Mouse (Mus musculus) cerebral cortex, adult 2 months (tissue): ENCODE measurements around the gene Lcmt1.

Source experiments
- WGBS: fragments of 180-500 bp; shearing (Covaris S2); methylation state at CpG from one replicate; pipeline ENCODE4 v1.1.7; 2018; 5-methylcytosine and 5-hydroxymethylcytosine counted together

Lcmt1 gene

DNA sequence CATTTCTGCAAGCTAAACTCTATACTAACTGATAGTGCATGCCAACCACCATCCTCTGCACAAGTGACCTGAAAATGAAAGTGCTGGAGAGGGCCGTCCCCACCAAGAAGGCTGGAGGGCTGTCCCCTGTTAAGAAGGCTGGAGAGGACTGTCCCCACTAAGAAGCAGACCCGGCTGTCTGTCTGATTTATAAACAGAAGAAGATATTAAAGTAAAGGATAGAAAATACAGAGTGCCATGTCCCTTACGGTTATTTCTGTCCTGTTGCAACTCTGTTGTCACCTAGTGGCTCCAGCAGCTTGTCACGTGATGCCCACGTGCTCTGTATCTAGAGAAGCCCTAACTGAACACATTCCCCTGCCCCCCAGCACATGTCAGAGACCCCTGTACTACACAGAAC is 9.4 kb upstream of the Lcmt1 start:
- WGBS: 89% methylated on average over 5 of the region's 5 CpGs

DNA sequence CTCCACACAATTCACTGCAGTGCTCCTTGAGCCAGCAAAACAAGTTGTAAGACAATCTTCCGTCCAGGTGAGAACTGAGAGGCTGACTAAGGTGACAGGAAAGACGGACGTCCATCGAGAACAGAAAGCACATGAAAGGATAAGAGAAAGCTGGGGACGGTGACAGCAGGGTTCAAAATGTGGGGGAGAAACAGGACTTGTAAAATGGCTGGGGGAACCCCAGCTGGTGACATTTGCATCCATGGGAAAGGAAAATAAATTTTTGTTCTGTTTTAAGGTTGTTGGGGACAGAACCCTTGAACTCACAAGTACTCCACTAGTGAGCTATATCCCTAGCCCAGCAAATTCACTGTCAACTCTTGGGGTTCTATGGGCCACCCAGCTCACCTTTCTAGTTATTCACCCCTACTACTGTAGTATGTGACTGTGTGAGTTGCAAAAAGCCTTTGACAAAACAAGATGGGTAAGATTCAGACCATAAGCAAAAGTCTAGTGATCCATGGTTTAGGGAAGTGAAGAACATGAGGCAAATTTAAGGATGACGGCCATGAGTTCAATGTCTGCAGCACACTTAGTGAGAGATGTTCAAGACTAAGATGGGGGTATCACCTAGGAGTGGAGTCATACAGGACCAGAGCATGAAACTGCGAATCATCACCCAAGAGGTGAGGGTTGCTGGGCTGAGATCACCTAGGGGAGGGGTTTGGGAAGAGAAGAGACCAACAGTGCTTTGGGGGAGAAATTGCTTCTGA is 8.2 kb upstream of the Lcmt1 start:
- WGBS: 94% methylated on average over 7 of the region's 7 CpGs

DNA sequence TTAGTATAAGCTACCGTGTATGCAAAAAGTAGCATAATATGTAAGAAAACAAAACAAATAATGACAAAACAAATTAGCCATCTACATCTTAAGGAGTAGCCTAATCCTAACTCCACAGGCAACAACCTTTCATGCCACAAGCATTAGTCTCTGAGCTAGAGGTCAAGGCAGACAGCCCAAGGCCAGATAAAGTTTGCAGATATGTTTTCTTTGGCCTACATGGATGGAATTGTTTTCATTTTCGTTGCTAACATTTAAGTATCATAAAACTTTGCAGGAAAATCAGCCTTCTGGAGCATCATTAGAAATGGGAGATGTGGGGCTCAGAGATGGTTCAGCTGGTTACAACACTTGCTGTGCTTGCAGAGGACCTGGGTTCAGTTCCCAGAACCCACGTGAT is 6.8 kb upstream of the Lcmt1 start:
- WGBS: 74% methylated on average over 3 of the region's 3 CpGs

DNA sequence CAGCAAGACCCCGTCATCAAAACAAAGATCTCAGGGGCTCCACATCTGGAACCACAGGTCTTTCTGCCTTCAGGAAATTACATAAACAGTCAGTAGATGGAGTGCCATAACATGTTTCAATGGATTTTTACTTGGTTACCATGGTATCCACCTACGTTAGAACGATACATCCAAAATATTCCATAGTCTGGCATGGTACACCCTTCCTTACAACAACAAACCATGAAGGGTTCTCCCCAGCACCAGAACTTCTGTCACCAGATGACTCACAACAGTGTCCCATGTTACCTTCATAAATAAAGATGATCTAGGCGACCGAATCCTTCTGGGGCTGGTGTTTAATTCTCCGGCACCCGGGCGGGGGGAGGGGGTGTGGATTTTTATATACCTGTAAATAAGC is 5.6 kb upstream of the Lcmt1 start:
- 52% methylated on average over 8 of the region's 8 CpGs for WGBS

DNA sequence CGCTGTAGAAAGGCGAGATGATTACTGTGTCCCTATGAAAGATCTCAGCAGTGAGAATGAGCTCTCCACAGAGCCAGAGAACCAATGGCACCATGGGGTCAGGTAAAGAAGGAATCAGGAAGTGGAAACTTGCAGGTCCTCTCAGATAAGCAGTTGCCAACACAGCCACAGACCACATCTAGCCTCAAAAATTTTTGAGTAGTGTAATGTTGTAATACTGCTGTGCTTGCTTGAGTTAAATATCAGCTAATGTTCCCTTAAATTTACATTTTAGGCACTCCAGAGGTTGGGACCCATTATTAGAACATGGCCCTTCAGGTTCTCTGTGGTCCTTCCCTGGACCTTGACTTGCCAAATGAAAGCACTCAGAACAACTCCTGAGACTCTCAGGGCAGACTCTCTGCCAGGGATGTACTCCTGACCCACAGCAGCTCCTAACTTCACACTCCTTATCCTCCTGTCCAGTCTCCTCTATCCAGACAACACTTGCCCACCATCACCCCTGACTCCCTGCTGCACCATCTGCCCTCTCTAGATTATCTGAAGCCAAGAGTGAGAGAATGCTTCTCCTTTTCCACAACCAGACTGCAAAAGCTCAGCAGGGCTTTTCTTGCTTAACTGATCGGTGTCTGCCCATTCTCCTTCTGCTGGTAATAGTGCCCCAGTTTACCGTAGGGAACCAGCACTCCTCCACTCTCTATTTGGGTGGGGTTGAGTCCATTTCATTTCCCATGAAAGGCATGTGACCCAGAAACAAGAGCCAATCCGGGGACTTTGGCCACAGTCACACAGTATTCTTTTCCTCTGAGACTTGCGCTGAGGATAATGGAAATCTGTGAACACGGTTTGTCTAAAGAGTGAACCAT is 3.5 kb upstream of the Lcmt1 start:
- 47% methylated on average over 7 of the region's 7 CpGs for WGBS

DNA sequence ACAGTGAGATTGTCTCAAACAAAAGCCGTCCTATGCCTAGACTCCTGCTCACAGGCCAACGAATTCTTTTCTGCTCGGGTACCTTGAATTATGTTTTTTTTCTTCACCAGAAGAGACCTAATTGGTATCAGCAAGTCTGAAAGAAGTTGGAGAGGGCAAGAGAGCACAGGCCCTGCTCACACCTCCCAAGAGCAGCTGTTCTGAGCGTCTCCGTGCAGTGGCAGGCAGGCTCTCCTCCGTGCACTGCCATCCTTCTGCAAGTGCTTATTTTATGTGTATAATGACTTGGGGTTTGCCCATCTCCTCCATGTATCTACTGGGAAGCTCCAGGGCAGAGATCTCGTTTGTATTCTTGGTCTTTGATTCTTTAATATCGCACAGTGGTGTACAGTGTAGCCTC is 2.8 kb upstream of the Lcmt1 start:
- 49% methylated on average over 8 of the region's 8 CpGs for WGBS

DNA sequence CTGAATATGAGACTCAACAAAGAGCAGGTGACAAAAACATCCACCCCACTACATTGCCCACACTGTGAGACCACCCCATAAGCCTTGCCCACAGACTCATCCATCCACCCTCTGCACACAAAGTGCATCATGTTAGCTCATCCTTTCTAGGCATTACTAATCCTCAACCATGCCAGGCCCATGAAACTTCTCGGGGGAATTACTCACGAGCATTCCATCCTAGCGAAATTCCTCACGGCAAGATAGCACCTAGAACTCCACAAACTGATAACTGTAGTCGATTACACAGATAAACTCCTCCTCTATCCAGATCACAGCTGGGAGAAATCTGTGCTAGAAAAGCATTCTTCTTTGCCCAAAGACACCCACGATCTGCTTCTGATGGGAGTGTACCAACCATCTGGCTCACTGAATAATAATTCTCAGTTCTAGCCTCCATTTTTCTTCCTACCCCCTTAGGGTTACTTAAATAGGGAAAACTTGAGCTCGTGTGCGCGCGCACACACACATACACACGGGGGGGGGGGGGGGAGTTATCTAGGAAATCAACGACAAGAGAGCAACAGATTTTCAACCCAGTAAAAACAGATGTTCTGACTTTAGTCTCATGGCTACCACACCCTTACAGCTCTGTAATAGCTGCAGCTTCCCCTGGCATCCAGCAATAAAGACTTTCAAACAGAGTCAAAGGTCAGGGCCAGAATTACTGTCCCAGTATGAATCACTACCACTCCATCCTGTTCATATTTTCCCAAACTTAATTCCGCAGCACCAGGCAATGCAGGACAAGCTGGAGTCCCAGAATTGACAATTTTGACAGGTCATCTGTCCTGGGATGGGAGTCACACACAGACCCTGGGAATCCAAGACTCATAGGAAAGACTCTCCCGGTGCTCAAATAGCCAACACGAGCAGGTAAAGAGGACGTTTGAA is 2.1 kb upstream of the Lcmt1 start:
- WGBS: 45% methylated on average over 16 of the region's 16 CpGs

DNA sequence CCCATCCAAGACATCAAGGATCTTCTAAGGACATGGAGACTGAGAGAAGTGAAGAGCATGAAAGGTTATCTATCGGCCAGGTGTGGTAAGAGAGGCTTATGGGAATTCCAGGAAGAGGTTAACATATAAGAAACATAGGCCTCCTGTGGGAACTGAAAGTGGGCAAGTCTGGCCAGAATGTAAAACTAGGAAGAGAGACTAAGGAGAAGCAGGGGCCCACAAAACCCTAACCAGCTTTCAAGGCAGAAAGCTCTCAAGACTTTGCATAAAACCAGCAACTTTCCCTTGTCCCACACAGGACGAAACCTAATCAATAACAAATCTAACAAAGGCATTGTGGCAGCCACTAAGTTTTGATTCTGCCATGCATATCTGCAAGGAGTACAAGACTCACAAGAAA is 1.4 kb upstream of the Lcmt1 start:
- WGBS: 63% methylated on average over 2 of the region's 2 CpGs

DNA sequence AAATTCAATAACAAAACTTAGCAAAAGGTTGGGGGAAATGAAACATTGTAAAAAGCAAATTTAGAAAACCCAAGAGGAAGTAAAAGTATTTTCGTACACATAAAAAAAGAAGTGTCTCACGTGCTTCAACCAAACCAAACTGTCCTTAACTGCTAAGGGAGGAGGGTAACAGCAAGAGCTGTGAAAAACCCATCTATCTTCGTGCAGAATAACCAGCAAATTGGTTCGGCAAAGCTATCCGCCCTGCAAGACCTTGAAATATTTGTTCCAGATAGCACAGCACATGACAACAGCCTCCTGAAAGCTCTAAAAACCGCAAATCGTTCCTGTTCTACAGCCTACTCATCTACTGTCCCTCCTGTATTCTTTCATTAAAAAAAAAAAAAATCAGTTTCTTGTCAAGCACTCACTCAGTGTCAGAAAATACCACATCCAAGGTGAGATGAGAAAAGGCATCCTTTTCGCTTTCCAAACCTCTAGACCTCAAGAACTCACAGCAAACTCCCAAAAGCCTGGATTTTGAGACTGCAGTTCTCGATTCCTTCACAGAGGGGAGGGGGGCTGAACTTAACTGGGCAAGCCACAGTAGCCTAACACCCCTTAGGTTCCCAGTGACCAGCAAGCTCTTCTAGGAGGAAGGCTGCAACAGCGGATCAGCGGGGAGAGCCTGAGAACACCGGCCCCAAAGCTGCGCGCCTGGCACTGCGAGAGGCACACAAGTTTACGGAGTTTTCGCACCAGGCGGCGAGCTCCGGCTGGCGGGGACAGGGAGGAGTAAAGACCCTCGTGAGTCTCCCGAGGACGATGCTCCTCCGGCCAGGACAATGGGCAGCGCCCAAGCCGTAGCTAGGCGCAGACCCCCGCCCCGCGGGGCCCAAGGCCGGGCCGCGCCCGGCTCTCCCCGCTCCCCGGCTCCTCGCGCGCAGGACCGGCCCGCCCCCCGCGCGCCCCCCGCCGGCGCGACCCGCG is 522 bp upstream of the Lcmt1 start:
- WGBS: 1% methylated on average over 50 of the region's 51 CpGs

DNA sequence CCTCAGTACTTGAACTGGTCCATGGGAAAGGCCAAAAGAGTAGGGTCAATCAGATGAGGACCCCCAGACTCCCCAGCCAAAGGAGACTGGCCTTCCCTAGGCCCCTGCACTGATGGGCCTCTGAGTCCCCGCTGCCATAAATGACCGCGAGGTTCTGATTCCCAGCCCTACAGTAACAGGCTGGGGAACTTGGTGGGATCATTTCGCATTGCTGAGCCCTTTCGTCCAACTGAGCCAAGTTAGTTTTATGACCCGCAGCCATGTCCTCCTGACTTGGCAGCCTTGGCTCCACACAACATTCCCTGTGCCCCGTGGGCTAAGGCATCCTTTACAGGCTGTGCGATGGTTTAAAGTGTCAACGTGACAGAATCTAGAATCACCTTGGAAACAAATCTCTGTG is 1.1 kb downstream of the Lcmt1 start:
- 58% methylated on average over 9 of the region's 9 CpGs for WGBS

DNA sequence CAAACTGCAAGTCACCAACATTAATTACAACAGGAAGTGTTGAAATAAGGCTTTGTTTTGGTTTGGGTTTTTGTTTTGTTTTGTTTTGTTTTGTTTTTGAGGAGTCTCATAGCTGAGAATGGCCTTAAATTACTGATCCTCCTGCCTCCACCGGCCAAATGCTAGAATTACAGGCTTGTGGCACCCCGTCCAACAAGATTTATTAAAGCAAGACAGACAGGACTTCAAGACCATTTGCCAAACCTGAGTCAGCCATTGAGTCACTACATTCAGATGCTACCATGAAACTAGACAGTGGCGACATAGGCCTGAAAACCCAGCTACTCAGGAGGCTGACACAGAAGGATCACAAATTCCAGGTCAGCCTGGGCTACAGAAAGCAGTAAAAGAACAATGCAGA is 1.9 kb downstream of the Lcmt1 start:
- 42% methylated on average over 3 of the region's 3 CpGs for WGBS

DNA sequence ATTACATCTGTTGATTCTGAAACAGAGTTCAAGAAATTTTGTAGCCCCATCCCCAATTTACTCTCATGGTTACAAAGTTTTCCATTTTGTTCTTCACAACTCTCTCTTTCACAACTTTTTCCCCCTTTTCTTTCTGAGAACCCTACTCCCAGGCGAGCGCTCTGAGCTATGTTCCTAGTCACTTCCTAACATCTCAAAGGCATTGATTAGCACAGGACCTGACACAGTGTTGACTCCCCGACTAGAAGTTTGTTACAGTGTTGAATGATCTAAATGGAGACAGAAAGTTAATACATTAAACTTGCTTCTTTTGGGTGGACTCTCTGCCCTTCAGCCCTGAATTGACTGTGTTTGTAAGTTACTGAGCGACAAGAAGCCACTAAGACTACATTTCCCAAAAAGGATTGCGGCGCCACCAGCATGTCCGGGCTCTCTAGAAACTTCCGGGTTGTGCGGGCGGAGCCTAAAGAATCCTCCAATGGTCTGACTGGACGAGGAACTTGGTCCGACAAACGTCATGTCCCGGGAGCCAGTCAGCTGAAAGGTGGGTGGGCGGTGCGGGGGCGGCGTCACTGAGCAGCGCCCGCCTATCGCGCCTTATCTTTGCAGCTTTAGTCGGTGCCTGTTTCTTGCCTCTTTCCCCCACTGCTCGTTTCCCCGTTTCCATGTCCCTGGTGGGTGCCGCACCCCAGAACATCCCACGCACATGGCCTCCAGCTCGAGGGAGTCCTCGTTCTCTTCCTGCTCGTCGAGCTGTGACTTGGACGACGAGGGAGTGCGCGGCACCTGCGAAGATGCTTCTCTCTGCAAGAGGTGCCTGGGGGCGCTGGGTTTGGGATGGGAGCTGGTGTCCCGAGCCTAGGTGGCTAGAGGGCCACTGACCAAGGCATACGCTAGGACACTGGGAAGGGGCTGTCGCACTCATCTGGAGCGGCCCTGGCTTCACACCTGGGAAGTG is 8.1 kb downstream of the Lcmt1 start:
- WGBS: 4% methylated on average over 41 of the region's 41 CpGs

DNA sequence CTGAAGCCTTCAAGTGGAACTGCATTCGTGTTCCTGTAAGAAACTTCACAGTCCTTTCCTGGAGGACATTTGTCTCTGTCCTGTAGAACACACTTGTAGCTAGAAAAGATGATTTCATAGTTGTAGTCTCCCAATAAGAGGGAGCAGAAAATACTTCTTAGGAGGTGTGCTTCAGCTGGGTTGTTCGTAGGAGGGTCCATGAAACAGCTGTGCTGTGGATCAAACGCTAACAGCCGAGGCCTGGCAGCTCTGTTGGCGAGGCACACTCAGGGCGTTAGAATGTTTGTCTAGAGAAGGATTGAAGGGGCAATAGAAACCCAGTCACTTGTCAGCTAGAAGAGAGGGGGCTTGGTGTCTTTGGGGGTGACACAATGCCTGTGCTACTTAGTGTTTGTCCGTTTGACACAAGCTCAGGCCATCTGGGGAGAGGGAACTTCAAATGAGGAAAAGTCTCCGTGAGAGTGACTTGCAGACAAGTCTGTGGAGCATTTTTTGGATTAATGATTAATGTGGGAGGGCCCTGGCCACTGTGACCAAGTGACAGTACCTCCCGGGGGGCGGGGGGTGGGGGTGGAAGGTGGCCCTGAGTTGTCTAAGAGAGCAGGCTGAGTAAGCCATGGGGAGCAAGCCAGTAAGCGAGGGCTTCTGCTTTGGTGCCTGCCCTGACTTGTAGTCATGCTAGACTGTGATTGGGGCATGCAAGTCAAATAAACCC is 16.3 kb downstream of the Lcmt1 start:
- whole genome bisulfite sequencing: 78% methylated on average over 11 of the region's 11 CpGs

DNA sequence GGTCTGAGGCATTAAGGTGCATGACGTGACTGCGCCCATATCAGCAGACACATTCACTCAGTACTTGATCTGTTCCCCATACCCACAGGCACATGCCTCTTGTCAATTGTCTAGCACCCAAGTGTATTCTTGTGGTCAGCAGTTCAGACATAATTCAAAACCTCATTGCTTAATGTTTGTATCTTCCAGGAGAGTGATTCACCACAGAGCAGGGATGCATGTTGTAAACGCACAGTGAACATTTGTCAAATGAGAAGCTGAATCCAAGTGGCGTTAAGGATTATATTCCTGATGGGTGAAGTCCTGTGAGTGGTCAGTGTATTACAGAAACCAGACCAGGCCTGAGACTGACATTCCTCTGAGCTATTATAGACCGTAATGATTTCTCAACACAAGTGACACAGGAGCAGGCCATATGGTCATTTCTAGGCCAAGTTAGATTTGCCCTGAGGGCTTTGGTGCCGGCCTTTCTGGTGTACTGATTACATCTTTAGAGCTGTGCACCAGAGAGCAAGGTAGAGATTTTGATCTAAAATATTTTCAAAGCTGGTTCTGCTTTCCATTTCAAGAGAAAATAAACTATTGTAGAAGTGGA is 20.2 kb downstream of the Lcmt1 start:
- WGBS: 86% methylated on average over 6 of the region's 6 CpGs

DNA sequence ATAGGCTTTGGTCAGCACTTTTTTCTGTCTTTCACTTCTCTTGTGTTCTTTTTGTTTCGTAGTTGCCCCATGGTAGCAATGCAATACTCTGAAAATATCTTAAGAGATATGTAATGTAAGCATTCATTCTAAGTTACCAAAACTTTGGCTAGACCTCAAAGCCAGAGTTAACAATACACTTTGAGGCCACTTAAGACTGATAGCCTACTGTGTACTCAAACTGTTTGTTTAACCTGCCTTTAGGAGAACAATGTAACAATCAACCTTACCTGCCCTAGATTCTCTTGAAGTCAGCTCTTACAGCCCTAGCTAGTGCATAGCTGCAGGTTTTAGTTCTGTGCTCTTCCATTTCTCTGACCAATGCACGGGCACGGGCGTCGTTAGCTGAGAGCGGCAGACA is 24.7 kb downstream of the Lcmt1 start:
- 84% methylated on average over 6 of the region's 6 CpGs for WGBS

DNA sequence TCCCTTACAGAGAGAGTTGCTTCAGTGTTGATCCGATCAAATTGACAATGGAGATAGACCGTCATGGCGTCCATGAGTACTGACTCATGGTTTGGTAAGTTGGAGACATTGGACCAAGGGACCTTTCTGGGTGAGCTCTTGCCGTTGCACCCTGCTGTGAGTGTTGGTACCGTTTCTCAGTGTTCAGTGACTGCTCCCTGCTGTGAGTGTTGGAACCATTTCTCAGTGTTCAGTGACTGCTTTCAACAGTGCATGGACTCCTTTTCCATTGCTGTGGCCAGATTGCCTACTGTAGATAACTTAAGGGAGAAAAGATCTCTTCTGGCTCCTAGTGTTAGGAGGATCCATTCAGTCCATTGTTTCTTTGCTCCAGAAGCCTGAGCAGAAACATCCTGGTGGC is 27.3 kb downstream of the Lcmt1 start:
- WGBS: 78% methylated on average over 5 of the region's 5 CpGs

DNA sequence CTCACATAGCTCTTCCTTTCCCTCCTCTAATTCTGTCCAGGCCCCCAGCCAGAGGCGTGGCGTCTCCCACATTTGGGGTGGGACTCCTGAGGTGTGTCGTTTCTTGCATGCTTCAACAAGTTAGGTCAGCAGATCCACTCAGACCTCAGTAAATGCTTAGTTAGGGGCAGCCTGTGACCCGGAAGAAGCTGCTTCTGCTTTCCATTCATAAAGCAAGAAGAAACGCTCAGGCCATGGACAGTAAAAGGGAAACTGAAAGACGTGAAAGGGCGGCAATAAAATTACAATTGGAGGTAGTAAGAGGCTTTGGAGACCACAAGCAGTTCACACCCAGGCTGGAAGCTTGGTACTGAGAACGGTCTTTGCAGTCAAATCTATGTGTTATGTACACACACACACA is 27.8 kb downstream of the Lcmt1 start:
- WGBS: 83% methylated on average over 8 of the region's 8 CpGs

DNA sequence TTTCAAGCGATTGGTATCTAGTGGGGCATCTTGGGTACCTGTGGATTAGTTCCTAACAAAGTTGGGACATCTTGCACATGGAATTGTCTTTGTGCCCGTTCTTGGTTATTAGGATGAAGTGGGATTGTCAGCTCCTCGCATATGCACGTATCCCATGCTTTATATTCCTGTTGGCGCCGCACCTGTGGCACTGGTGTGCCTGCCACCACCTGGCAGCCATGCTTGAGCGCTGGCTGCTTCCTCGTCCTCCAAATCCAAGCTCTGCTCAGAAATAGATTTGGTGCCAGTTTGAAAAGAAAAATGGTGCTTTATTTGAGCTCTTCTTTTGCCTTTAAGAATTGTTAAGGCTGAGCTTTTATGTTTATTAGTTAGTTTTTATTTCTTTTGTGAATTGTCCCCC is 28.3 kb downstream of the Lcmt1 start:
- 80% methylated on average over 8 of the region's 8 CpGs for WGBS

DNA sequence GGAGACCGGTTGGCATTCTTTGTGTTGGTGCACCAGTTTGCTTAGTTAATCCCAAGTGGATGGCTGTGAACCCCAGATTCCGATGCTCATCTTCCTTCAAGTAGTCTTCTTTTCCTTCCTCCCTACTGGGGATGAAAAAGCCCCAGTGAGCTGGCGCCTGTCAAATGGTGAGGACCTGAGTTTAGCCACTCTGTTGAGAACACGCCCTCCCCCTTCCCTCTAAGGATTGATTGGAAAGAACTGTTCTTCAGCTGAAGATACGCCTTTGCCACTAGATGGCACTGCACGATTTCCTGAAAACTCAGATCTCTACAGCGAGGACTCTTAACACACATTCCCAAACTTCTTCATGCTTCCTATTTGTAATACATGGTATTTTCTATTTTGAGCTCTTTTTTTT is 29.2 kb downstream of the Lcmt1 start:
- 19% methylated on average over 7 of the region's 7 CpGs for WGBS
